Mouse (Mus musculus): ENCODE results near the gene Cln5.

- TF ChIP-seq CTCF (IDR thresholded peaks at IDR 0.05; ENCODE audit: low read depth) (no peak), EP300 (optimal IDR thresholded peaks at IDR 0.05) (no peak)
Measured at GRCm38 (mm10) chr14:103077272-103078005, 7.4 kb downstream of the Cln5 start.
